Mouse (Mus musculus) liver, embryonic 15.5 days (tissue): ENCODE measurements around the gene Dnase1l2. TPM values are rescaled to one million over a fixed set of nuclear protein-coding genes. Genes with fewer than 3 reads are reported as not detected.
A peak's percentile ranks its signal among the peaks of the same experiment; 100 is the strongest.

Experiments
- ATAC-seq: fragments of 200-750 bp; cut with Nextera tagmentation; 2 replicates; pipeline ENCODE4 v1.8.0; 2017; ENCODE audit warnings: moderate number of reproducible peaks, mild to moderate bottlenecking, moderate library complexity; ENCODE audit not compliant: insufficient read depth
- H3K27ac ChIP-seq: fragments of 300-500 bp; sonication (generic); replicated peaks from 2 replicates; pipeline ENCODE4 v1.5.1; 2015; ENCODE audit warnings: mild to moderate bottlenecking, inconsistent platforms
- H3K27me3 ChIP-seq: fragments of 300-500 bp; sonication (generic); 2 replicates; pipeline ENCODE4 v1.6.1; 2015; ENCODE audit warnings: mild to moderate bottlenecking, inconsistent platforms
- H3K36me3 ChIP-seq: fragments of 300-500 bp; sonication (generic); replicated peaks from 2 replicates; pipeline ENCODE4 v1.6.1; 2015; ENCODE audit warnings: moderate library complexity, mild to moderate bottlenecking, inconsistent platforms
- H3K4me1 ChIP-seq: fragments of 300-500 bp; sonication (generic); replicated peaks from 2 replicates; pipeline ENCODE4 v1.6.1; 2015; ENCODE audit warnings: inconsistent platforms
- H3K4me2 ChIP-seq: fragments of 300-500 bp; sonication (generic); 2 replicates; pipeline ENCODE4 v1.6.1; 2015; ENCODE audit warnings: moderate library complexity, mild to moderate bottlenecking, inconsistent platforms
- H3K4me3 ChIP-seq: fragments of 300-500 bp; sonication (generic); replicated peaks from 2 replicates; pipeline ENCODE4 v1.5.1; 2015; ENCODE audit warnings: mild to moderate bottlenecking, inconsistent platforms
- H3K9ac ChIP-seq: fragments of 300-500 bp; sonication (generic); 2 replicates; pipeline ENCODE4 v1.6.1; 2015; ENCODE audit warnings: moderate library complexity, mild to moderate bottlenecking, inconsistent platforms
- H3K9me3 ChIP-seq: fragments of 300-500 bp; sonication (generic); replicated peaks from 2 replicates; pipeline ENCODE4 v1.6.1; 2016; ENCODE audit warnings: inconsistent platforms
- WGBS: fragments of 180-500 bp; shearing (Covaris S2); methylation state at CpG from one replicate; pipeline ENCODE4 v1.1.7; 2015; ENCODE audit warnings: mixed read lengths; ENCODE audit not compliant: insufficient replicate concordance; 5-methylcytosine and 5-hydroxymethylcytosine counted together
- polyA plus RNA-seq: library from polyadenylated mRNA; unstranded; fragments of >200 nt; fragmentation: Nextera tagmentation; extraction: Ambion mirVana; gene quantifications from 2 replicates; pipeline ENCODE4 v1.2.1, GENCODE M21; 2015

Dnase1l2 gene
- polyA plus RNA-seq, 1 experiment from 2014 or later, result 0.41 TPM

DNA sequence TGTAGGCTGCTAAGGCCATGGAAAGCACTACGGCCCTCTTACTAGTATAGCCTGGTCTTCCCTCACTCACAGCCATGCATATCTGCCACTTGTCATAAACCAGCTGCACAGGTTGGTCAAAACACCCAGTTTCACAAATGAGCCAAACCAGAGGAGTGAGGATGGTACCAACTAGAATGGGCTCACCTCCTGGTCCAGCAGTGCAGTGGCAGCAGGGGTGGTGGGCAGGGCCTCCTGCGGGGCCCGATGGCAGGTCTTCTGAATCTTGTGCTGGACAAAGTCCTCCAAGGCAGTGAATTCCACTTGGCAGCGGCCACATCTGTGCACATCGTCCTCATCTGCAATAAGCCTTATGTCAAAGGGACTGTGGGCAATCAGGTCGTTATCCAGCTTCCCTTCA lies 8.3 kb upstream of the Dnase1l2 start:
- no peak for ATAC-seq
- Histone ChIP-seq H3K27me3 (no peaks in the 10 kb centered on the region), H3K9ac (no peak overlapping the region), H3K4me1 (peaks cover 26% of the 10 kb centered on the region), H3K4me3 (no peak overlapping the region), H3K9me3 (no peaks in the 10 kb centered on the region), H3K4me2 (no peak overlapping the region), H3K36me3 (peaks cover 54% of the 10 kb centered on the region), H3K27ac (no peak overlapping the region)
- WGBS, result 83% methylated on average over 6 of the region's 6 CpGs

- Histone ChIP-seq H3K4me2 (no peak overlapping the region), H3K4me3 (no peak overlapping the region), H3K9me3 (no peaks in the 10 kb centered on the region), H3K36me3 (peaks cover 71% of the 10 kb centered on the region), H3K9ac (no peak overlapping the region), H3K27me3 (no peaks in the 10 kb centered on the region), H3K27ac (no peak overlapping the region), H3K4me1 (peaks cover 17% of the 10 kb centered on the region)
- no peak for ATAC-seq
- 74% methylated on average over 6 of the region's 6 CpGs for WGBS
Observed at GRCm38 (mm10) chr17:24449507-24449906, 6.6 kb upstream of the Dnase1l2 start.

- no peak overlapping the region for H3K27ac ChIP-seq
- peaks cover 87% of the 10 kb centered on the region for H3K36me3 ChIP-seq
- 78% methylated on average over 8 of the region's 8 CpGs for WGBS
- no peaks in the 10 kb centered on the region for H3K9me3 ChIP-seq
- no peak for ATAC-seq
- no peaks in the 10 kb centered on the region for H3K27me3 ChIP-seq
- H3K4me1 ChIP-seq, result no peaks in the 10 kb centered on the region
- H3K4me2 ChIP-seq, result no peak overlapping the region
- no peak overlapping the region for H3K9ac ChIP-seq
- no peak overlapping the region for H3K4me3 ChIP-seq
Observed at GRCm38 (mm10) chr17:24446590-24446989, 3.7 kb upstream of the Dnase1l2 start.

GRCm38 (mm10) chr17:24443409-24443808 lies 504 bp upstream of the Dnase1l2 start:
- Histone ChIP-seq H3K9me3 (no peaks in the 10 kb centered on the region), H3K9ac (no peak overlapping the region), H3K36me3 (peaks cover 84% of the 10 kb centered on the region), H3K27me3 (no peaks in the 10 kb centered on the region), H3K4me2 (no peak overlapping the region), H3K4me1 (no peaks in the 10 kb centered on the region), H3K4me3 (no peak overlapping the region), H3K27ac (no peak overlapping the region)
- ATAC-seq, result no peak
- 78% methylated on average over 4 of the region's 4 CpGs for WGBS

GRCm38 (mm10) chr17:24442107-24442506 lies 798 bp downstream of the Dnase1l2 start:
- ATAC-seq, result no peak
- Histone ChIP-seq H3K9me3 (no peaks in the 10 kb centered on the region), H3K4me3 (no peak overlapping the region), H3K27me3 (no peaks in the 10 kb centered on the region), H3K9ac (no peak overlapping the region), H3K27ac (no peak overlapping the region), H3K36me3 (peaks cover 84% of the 10 kb centered on the region), H3K4me2 (no peak overlapping the region), H3K4me1 (no peaks in the 10 kb centered on the region)
- 82% methylated on average over 14 of the region's 14 CpGs for WGBS

- Histone ChIP-seq H3K36me3 (peaks cover 82% of the 10 kb centered on the region), H3K27ac (no peak overlapping the region), H3K4me2 (no peak overlapping the region), H3K4me3 (no peak overlapping the region), H3K4me1 (no peaks in the 10 kb centered on the region), H3K27me3 (no peaks in the 10 kb centered on the region), H3K9me3 (no peaks in the 10 kb centered on the region), H3K9ac (no peak overlapping the region)
- 66% methylated on average over 2 of the region's 2 CpGs for WGBS
- ATAC-seq, result no peak
Observed at GRCm38 (mm10) chr17:24441148-24441547, 1.8 kb downstream of the Dnase1l2 start.

GRCm38 (mm10) chr17:24440377-24440776 lies 2.5 kb downstream of the Dnase1l2 start:
- peaks cover 79% of the 10 kb centered on the region for H3K36me3 ChIP-seq
- H3K4me1 ChIP-seq, result no peaks in the 10 kb centered on the region
- no peaks in the 10 kb centered on the region for H3K9me3 ChIP-seq
- H3K27ac ChIP-seq, result no peak overlapping the region
- H3K4me2 ChIP-seq, result no peak overlapping the region
- no peak overlapping the region for H3K9ac ChIP-seq
- 86% methylated on average over 8 of the region's 8 CpGs for WGBS
- no peak overlapping the region for H3K4me3 ChIP-seq
- H3K27me3 ChIP-seq, result no peaks in the 10 kb centered on the region
- ATAC-seq, result no peak

- no peak overlapping the region for H3K27ac ChIP-seq
- no peaks in the 10 kb centered on the region for H3K27me3 ChIP-seq
- peaks cover 72% of the 10 kb centered on the region for H3K36me3 ChIP-seq
- no peak overlapping the region for H3K4me3 ChIP-seq
- no peak overlapping the region for H3K9ac ChIP-seq
- no peaks in the 10 kb centered on the region for H3K9me3 ChIP-seq
- WGBS, result 77% methylated on average over 5 of the region's 5 CpGs
- H3K4me1 ChIP-seq, result no peaks in the 10 kb centered on the region
- H3K4me2 ChIP-seq, result no peak overlapping the region
- ATAC-seq, result no peak
Observed at GRCm38 (mm10) chr17:24437016-24437415, 5.9 kb downstream of the Dnase1l2 start.

- no peak overlapping the region for H3K9ac ChIP-seq
Observed at GRCm38 (mm10) chr17:24429201-24429983, 13.5 kb downstream of the Dnase1l2 start.

DNA sequence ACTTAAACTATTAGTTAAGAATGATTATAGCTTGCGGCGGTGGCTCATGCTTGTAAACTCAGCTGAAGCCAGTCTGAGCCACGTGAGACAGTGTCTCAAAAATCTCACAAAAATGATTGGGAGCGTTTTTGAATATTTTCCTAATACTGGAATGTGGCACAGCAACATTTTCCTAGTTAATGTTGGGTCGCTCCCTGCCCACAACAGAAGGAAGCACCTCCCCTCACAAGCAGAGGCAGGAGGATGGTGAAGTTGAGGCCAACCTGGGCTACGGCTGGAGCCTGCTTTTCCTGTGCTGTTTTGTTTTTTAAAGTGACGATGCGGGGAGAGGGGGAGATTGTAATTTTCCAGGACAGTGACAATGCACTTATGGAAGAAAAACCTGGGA lies 15.7 kb downstream of the Dnase1l2 start:
- Histone ChIP-seq H3K27me3 (no peaks in the 10 kb centered on the region), H3K4me3 (peak overlapping the region; percentile 72), H3K4me2 (peak overlapping the region; percentile 83), H3K27ac (peak overlapping the region; percentile 92), H3K9ac (peak overlapping the region; percentile 79), H3K4me1 (peaks cover 25% of the 10 kb centered on the region), H3K36me3 (peaks cover 32% of the 10 kb centered on the region), H3K9me3 (no peaks in the 10 kb centered on the region)
- WGBS, result 1% methylated on average over 8 of the region's 8 CpGs
- no peak for ATAC-seq

More at GRCm38 (mm10) chr17:24429201-24429983, 13.5 kb downstream of the Dnase1l2 start:
- ATAC-seq, result no peak
- H3K27me3 ChIP-seq, result no peaks in the 10 kb centered on the region
- no peaks in the 10 kb centered on the region for H3K9me3 ChIP-seq
- H3K4me1 ChIP-seq, result peaks cover 25% of the 10 kb centered on the region
- WGBS, result 79% methylated on average over 14 of the region's 14 CpGs
- no peak overlapping the region for H3K4me2 ChIP-seq
- no peak overlapping the region for H3K4me3 ChIP-seq
- H3K36me3 ChIP-seq, result peaks cover 20% of the 10 kb centered on the region
- H3K27ac ChIP-seq, result no peak overlapping the region

GRCm38 (mm10) chr17:24426471-24427169 lies 16.3 kb downstream of the Dnase1l2 start, which contains the start of gene Eci1:
Eci1 (plus strand) TSS chr17:24426641.
- H3K9ac ChIP-seq, result peak within 1 kb of the TSS; percentile 79
- H3K4me1 ChIP-seq, result peaks cover 25% of the 10 kb centered on the region
- peak within 1 kb of the TSS; percentile 92 for H3K27ac ChIP-seq
- peak within 1 kb of the TSS; percentile 72 for H3K4me3 ChIP-seq
- no peaks in the 10 kb centered on the region for H3K27me3 ChIP-seq
- ATAC-seq, result peak; percentile 96
- peak within 1 kb of the TSS; percentile 83 for H3K4me2 ChIP-seq
- peaks cover 38% of the 10 kb centered on the region for H3K36me3 ChIP-seq
- no peaks in the 10 kb centered on the region for H3K9me3 ChIP-seq
- under 1% methylated on average over 48 of the region's 48 CpGs for WGBS
